10 mouse cellular contexts compared by ENCODE assay signal in the genomic region with DNA sequence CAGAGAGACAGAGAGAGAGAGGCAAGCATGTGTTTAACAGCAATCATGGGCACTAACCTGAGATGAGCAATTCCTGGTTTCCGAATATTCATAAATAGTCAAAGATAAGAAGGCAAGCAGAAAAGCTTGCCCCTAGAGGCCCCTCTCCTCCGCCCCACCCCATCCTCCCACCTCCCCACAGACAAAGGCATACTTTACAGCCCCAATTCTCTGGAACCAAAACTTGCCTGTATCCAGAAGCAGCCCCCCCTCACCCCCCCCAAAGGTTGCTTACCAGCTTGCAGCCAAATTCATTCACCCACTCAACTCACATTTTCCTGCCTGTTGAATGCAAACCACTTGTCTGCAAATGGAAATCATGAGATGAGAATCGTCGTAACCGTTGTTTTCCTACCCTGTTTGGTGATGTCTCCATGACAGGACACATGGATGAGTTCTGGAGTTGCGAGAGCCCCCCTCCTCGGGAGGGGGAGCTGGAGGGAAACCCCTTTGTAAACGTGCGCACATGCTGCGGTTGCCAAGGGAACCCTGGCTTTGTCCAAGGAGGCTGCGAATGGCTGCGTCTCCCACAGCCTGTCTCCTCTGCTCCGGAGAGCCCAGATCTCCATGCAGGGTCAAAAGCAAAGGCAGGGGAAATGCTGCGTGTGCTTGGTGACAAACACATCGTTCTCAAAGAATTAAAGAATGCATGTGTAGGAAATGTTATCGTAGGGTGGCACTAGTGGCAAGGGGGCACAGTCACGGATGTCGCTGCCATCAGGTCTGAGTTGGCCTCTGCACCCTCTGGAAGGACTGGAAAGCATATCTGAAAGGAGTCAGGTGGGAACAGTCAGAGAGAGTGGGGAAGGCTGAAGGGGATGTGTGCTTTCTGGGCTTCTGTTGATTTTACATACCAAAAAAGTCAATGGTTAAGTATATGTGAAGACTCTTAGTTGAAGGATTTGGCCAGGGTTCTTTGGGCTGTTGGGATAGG.
A peak's percentile ranks its signal among the peaks of the same experiment; 100 is the strongest.
DNase-seq lines count a peak whose midpoint lies in the region; ATAC-seq lines count a peak whose summit lies in the region.
"Had no signal": no experiment of that assay in that cellular context is flagged by ENCODE, and none has a peak within 500 bp of the region (broad histone marks: within the 10 kb centered on the region; RNA-seq: fewer than 3 reads in every experiment).

No protein-coding gene starts in this region.

- no peak overlapping the region for H3K27ac ChIP-seq in forebrain, embryonic 16.5 days (ENCODE audit: low read length)
- peak overlapping the region; percentile 5; the same call in 1 of the 2 replicates for H3K27ac ChIP-seq in midbrain, embryonic 15.5 days
- H3K27ac ChIP-seq: liver, embryonic 15.5 days had no signal

- H3K4me2 ChIP-seq in forebrain, embryonic 16.5 days (ENCODE audit: low read length), result peak overlapping the region; percentile 61
- peak overlapping the region; percentile 57 for H3K4me2 ChIP-seq in midbrain, embryonic 15.5 days
- H3K4me2 ChIP-seq: liver, embryonic 15.5 days had no signal

- ATAC-seq in forebrain, embryonic 16.5 days, result peak; percentile 92
- peak; percentile 90 for ATAC-seq in midbrain, embryonic 15.5 days (replicated peaks)
- ATAC-seq: intestine, embryonic 16.5 days had no signal

- no peaks in the 10 kb centered on the region for H3K27me3 ChIP-seq in forebrain, embryonic 16.5 days (replicated peaks; ENCODE audit: control insufficient read depth, insufficient read depth, low read length)
- no peaks in the 10 kb centered on the region for H3K27me3 ChIP-seq in midbrain, embryonic 15.5 days (replicated peaks)
- H3K27me3 ChIP-seq: liver, embryonic 15.5 days had no signal

- WGBS in forebrain, embryonic 16.5 days, result 11% methylated on average over 18 of the region's 18 CpGs
- WGBS in midbrain, embryonic 15.5 days, result 10% methylated on average over 18 of the region's 18 CpGs

- peaks cover 11% of the 10 kb centered on the region for H3K4me1 ChIP-seq in forebrain, embryonic 16.5 days (replicated peaks; ENCODE audit: control insufficient read depth, insufficient read depth, low read length)
- peaks cover 15% of the 10 kb centered on the region for H3K4me1 ChIP-seq in midbrain, embryonic 15.5 days
- H3K4me1 ChIP-seq: liver, embryonic 15.5 days had no signal

- DNase-seq in cerebellum, postnatal 10 days, result peak; percentile 53 to 61
- DNase-seq in cerebellum, adult 9-10 months, result no peak
- DNase-seq in R1 (ENCODE audit: low read depth, low spot score), result peak; percentile 12
- no peak for DNase-seq in adrenal gland, postnatal 10 days
- DNase-seq in urinary bladder, postnatal 4 days (ENCODE audit: low spot score in 2 of 2), result no peak
- DNase-seq in heart, adult 8-10 months (ENCODE audit: low spot score), result no peak

- H3K36me3 ChIP-seq in forebrain, embryonic 16.5 days (ENCODE audit: control insufficient read depth, insufficient read depth), result no peaks in the 10 kb centered on the region
- H3K36me3 ChIP-seq in midbrain, embryonic 15.5 days (replicated peaks), result no peaks in the 10 kb centered on the region
- H3K36me3 ChIP-seq: liver, embryonic 15.5 days had no signal

- H3K9ac ChIP-seq in forebrain, embryonic 16.5 days (replicated peaks; ENCODE audit: low read depth, low read length), result peak overlapping the region; percentile 36
- peak overlapping the region; percentile 25; the same call in 1 of the 2 replicates for H3K9ac ChIP-seq in midbrain, embryonic 15.5 days
- H3K9ac ChIP-seq: liver, embryonic 15.5 days had no signal

- H3K9me3 ChIP-seq in forebrain, embryonic 16.5 days (ENCODE audit: control insufficient read depth, low read length), result no peaks in the 10 kb centered on the region
- no peaks in the 10 kb centered on the region for H3K9me3 ChIP-seq in midbrain, embryonic 15.5 days
- H3K9me3 ChIP-seq: liver, embryonic 15.5 days had no signal

- H3K4me3 ChIP-seq in forebrain, embryonic 16.5 days (replicated peaks; ENCODE audit: low read length), result peak overlapping the region; percentile 41
- peak overlapping the region; percentile 35 for H3K4me3 ChIP-seq in midbrain, embryonic 15.5 days
- H3K4me3 ChIP-seq: liver, embryonic 15.5 days had no signal

Comparison
In these comparisons a context has a peak if more than half of its experiments do, and no peak if none do; other contexts are left out.
1. DNase-seq: peak in cerebellum, postnatal 10 days (2 of 2) and R1 (single experiment); none in cerebellum, adult 9-10 months (single experiment), adrenal gland, postnatal 10 days (single experiment), urinary bladder, postnatal 4 days (0 of 2) and heart, adult 8-10 months (single experiment).